Mouse (Mus musculus): ENCODE results near the gene D630045J12Rik. TPM values are rescaled to one million over a fixed set of nuclear protein-coding genes. Genes with fewer than 3 reads are reported as not detected.

Gene D630045J12Rik
- polyA plus RNA-seq (2016; fragmentation: Nextera tagmentation; extraction: Ambion mirVana): 6.9 and 8.4 TPM in 2 replicates

DNA sequence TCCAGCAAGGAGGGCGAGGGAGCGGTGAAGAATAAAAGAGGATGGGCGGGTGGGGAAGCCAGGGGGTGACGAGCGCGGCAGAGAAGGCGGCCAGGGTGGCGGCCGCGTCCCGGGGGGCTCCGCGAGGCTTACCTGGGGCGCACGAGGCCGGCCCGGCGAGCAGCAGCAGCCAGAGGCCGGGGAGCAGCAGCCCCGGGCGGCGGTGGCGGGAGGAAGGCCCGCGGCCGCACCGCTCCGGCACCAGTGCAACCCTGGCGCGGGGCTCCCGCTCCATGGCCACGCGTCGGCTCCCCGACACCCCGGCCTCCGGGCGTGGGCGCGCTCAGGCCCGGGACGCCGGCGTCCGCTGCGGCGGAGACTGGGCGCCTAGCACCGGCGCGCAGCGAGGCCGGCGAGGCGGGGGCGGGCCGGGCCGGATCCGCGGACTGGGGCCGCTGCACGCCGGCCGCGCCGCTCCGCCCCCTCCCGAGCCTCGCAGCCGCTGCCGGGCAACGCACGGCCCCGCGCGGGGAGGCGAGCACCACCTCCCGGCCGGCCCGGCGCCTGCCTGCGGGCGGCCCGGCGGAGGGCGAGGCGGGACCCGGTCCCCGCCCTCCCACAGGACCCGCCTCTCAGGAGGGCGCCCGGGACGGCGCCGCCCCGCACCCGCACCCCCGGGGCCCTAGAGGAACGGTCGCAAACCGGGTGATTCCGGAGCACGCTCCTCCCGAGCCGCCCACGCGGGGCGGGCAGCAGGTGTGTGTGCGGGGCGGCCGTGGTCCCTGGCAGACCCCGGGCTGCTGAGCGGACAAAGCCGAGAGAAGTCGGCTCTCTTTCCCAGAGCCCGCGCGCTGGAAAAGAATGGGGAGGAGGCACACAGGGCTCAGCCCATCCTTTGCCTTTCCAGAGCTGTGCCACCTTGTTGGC, at the start of gene D630045J12Rik:
D630045J12Rik (minus strand) TSS at position 274 of the 906 bp plus-strand sequence.
- no peaks in the 10 kb centered on the region for H3K36me3 ChIP-seq
- peak within 1 kb of the TSS; percentile 75 for H3K4me3 ChIP-seq
- peak; percentile 71 for DNase-seq (ENCODE audit: low spot score)
- peaks cover 6% of the 10 kb centered on the region; the same call in 1 of the 2 replicates for H3K27me3 ChIP-seq (ENCODE audit: insufficient read depth, poor library complexity, severe bottlenecking)
- no peaks in the 10 kb centered on the region for H3K9me3 ChIP-seq
- peaks cover 36% of the 10 kb centered on the region for H3K4me1 ChIP-seq (replicated peaks)
- under 1% methylated on average over 115 of the region's 118 CpGs for WGBS
- H3K27ac ChIP-seq: peak within 1 kb of the TSS; percentile 98

DNA sequence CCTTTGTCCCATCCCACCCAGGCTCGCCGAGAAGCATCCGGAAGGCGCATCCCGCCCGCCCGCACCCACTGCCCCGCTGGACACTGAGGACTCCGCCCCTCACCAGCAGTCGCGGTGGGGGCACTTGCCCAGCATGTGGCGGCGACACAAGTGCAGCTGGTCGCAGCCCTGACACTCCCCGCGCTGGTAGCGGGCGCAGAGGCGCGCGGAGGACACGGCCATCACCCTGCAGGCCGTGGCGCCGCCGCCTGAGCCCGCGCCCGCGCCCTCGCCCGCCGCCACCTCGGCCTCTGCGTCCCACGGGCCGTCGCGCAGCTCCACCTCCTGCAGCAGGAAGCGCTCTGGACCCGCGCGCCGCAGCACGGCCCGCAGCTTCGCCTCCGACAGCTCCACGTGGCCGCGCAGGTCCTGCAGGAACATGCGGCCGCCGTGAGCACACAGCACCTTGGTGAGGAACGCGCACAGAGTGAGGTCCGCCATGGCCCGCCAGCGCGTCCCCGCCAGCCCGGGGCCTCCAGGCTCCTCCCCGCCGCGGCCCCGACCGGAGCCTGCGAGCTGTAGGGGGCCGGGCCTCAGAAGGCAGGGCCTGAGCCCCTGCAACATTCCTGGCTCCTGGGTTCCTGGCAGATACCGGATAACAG, 45.1 kb upstream of the D630045J12Rik start, which contains the start of gene Zc3hav1l:
Zc3hav1l (minus strand) TSS at position 499 of the 641 bp plus-strand sequence.
- Histone ChIP-seq H3K27ac (peak within 1 kb of the TSS; percentile 100), H3K9me3 (no peaks in the 10 kb centered on the region), H3K27me3 (ENCODE audit: insufficient read depth, poor library complexity, severe bottlenecking) (no peaks in the 10 kb centered on the region), H3K36me3 (peaks cover 33% of the 10 kb centered on the region), H3K4me1 (replicated peaks) (peaks cover 20% of the 10 kb centered on the region), H3K4me3 (peak within 1 kb of the TSS; percentile 83)
- under 1% methylated on average over 70 of the region's 70 CpGs for WGBS
- peak; percentile 86 for DNase-seq (ENCODE audit: low spot score)

DNA sequence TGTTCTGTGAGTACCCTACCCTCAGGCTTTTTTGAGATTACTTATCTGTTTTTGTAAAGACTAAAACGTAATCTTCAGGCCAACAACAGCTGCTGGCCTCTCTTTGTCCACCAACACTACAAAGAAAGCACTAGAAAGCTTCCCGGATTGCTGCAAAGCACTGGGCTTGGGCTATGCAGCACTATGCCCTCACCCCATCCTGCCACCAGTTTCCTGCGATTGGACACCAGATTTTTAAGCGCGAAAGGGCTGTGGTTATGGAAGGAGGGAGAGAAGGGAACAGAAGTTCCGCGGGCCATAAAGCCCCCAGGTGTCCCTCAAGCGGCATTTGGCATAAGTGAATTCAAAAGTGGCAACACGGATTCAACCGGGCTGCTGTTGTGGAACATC, 44.4 kb upstream of the D630045J12Rik start:
- Histone ChIP-seq H3K9me3 (no peaks in the 10 kb centered on the region), H3K27ac (peak overlapping the region; percentile 100), H3K4me3 (peak overlapping the region; percentile 83), H3K27me3 (ENCODE audit: insufficient read depth, poor library complexity, severe bottlenecking) (no peaks in the 10 kb centered on the region), H3K36me3 (peaks cover 38% of the 10 kb centered on the region), H3K4me1 (replicated peaks) (peaks cover 20% of the 10 kb centered on the region)
- 1% methylated on average over 10 of the region's 10 CpGs for WGBS
- DNase-seq (ENCODE audit: low spot score): peak; percentile 68

DNA sequence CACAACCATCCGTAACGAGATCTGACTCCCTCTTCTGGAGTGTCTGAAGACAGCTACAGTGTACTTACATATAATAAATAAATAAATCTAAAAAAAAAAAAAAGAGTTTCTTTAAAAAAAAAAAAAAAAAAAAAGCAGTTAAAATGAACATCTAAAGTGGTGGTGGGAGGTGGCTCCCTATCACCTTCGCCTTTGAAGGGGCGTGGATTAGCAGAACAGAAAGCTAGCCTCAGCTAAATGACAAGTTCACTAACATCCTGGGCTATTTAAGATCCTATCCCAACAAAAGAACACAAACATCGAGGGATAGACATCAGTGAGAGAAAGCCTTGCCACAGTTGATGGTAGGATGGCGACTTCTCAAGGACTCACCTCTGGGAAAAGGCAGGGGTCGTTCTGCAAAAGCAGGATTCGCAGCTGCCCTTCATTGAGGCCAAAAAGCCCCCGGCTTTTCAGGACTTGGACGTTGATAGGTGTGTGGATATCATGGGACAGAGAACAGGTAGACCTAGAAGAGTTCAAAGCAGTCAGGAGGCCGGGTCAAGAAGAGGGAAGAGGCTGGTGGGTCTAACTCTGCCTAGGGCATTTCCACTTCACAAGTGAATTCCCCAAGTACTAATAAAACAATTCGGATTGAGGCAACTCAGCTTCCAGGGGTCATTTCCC, 43.9 kb upstream of the D630045J12Rik start:
- Histone ChIP-seq H3K9me3 (no peaks in the 10 kb centered on the region), H3K36me3 (peaks cover 43% of the 10 kb centered on the region), H3K4me1 (replicated peaks) (peaks cover 20% of the 10 kb centered on the region), H3K27ac (peak overlapping the region; percentile 100), H3K4me3 (peak overlapping the region; percentile 83), H3K27me3 (ENCODE audit: insufficient read depth, poor library complexity, severe bottlenecking) (no peaks in the 10 kb centered on the region)
- 48% methylated on average over 12 of the region's 12 CpGs for WGBS
- DNase-seq (ENCODE audit: low spot score): peak; percentile 48

DNA sequence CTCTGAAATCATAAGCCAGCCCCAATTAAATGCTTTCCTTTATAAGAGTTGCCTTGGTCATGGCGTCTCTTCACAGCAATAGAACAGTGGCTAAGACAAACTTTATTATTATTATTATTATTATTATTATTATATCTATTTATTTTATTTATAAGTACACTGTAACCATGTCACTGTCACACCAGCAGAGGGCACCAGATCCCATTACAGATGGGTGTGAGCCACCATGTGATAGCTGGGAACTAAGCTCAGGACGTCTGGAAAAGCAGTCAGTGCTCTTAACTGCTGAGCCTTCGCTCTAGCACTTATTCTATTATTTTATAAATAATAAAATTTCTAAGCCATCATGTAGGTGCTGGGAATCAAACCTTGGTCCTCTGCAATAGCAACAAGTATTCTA, 39.9 kb upstream of the D630045J12Rik start:
- no peak for DNase-seq (ENCODE audit: low spot score)
- Histone ChIP-seq H3K9me3 (no peaks in the 10 kb centered on the region), H3K27me3 (ENCODE audit: insufficient read depth, poor library complexity, severe bottlenecking) (no peaks in the 10 kb centered on the region), H3K4me1 (replicated peaks) (peaks cover 14% of the 10 kb centered on the region), H3K36me3 (peaks cover 82% of the 10 kb centered on the region), H3K27ac (no peak overlapping the region), H3K4me3 (no peak overlapping the region)
- WGBS: 56% methylated on average over 3 of the region's 3 CpGs

DNA sequence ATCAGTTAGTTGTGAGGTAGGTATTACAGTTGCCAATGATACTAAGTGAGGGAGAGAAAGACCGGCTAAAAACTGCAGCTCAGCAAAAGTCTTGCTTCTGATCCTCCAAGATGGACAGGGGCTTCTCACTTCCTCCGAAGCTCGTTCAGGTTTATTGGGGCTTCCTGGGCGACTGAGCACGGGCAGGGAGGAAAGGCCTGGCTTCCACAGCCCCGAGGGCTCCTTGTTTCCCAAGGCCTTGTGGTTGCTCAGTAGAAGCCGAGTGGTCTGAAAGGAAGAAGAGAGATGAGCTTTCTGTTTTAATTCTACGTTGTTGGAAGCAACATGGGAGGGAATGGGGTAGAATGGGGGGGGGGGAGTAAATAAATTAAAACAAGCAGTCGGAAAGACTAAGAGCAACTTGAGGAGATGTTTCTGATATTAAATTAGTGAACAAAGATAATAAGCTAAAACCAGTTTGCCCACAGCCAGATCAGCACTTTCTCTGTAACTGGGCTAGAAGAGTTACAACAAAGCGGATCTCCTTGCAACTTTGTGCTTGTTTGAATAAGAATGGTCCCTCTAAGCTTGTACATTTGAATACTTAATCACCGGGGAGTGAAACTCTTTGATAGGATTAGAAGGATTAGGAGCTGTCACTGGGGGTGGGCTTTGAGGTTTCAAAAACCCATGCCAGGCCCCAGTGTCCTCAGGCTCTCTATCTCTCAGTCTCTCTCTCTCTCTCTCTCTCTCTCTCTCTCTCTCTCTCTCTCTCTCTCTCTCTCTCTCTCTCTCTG, 39.2 kb upstream of the D630045J12Rik start:
- Histone ChIP-seq H3K9me3 (no peaks in the 10 kb centered on the region), H3K27ac (no peak overlapping the region), H3K27me3 (ENCODE audit: insufficient read depth, poor library complexity, severe bottlenecking) (no peaks in the 10 kb centered on the region), H3K4me1 (replicated peaks) (peaks cover 8% of the 10 kb centered on the region), H3K4me3 (no peak overlapping the region), H3K36me3 (peaks cover 89% of the 10 kb centered on the region)
- WGBS: 45% methylated on average over 11 of the region's 11 CpGs
- no peak for DNase-seq (ENCODE audit: low spot score)

DNA sequence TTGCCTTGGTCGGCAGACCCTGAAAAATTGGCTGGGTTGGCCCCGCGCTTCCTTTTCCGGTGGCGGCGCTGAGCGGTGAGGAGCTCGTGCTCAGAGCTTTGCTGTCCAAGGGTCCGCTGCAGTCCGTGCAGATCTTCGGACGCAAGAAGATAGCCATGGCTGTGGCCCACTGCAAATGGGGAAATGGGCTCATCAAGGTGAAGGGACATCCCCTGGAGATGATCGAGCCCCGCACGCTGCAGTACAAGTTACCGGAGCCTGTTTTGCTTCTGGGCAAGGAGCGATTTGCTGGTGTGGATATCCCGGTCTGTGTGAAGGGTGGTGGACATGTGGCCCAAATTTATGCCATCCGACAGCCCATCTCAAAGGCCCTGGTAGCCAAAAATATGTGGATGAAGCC, 30.6 kb upstream of the D630045J12Rik start:
- 98% methylated on average over 19 of the region's 19 CpGs for WGBS
- Histone ChIP-seq H3K36me3 (peaks cover 58% of the 10 kb centered on the region), H3K9me3 (peaks cover 21% of the 10 kb centered on the region), H3K4me3 (no peak overlapping the region), H3K4me1 (replicated peaks) (no peaks in the 10 kb centered on the region), H3K27ac (no peak overlapping the region), H3K27me3 (ENCODE audit: insufficient read depth, poor library complexity, severe bottlenecking) (no peaks in the 10 kb centered on the region)
- DNase-seq (ENCODE audit: low spot score): no peak

DNA sequence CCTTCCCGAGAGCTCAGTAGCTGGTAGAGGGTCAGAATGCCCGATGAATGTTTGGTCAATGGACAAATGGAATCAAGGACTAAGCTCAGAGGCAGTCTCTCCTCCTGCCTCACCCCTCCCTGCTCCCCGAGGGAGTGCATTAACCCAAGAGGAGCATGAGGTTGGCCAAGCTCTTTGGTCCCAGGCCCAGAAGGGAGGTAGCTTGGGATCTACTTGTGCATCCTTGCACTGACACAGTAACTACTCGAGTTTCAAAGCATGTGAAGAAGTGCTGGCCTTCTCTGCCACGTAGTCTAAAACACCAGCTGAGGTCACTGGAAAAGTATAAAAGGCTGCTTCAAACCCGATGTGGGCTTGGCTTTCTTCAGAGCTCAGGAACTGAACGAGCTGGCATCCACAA, 10.7 kb upstream of the D630045J12Rik start:
- 76% methylated on average over 7 of the region's 7 CpGs for WGBS

DNA sequence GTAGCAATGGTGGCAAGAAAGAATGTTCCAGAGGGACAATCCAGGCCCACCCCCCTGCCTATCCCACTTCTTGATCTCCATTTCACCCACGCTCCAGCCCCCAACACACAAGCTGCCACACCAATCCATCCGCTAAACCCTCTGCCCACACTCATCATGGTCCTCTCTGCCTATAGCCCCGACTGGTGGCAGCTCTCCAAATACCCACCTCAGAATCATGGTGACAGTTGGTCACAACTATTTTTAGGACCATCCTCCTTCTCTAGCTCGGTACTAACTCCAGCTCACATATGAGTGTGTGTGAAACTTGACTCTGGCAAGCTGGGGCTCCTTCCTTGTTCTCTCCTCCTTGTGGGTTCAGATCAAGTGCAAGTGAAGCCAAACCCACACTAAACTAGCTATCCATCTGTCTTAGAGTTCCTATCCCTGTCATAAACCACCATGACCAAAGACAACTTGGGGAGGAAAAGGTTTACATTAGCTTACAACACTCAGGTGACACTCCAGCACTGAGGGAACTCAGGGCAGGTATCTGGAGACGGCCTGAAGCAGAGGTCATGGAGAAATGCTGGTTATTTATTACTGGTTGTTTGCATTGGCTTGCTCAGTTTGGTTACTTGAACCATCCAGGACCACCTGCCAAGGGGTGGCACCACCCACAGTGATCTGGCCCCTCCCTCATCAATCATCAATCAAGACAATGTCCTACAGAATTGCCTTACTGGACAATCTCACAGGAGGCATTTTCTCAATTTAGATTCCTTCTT, 9.8 kb upstream of the D630045J12Rik start:
- H3K4me3 ChIP-seq: no peak overlapping the region
- no peaks in the 10 kb centered on the region for H3K4me1 ChIP-seq (replicated peaks)
- H3K27me3 ChIP-seq (ENCODE audit: insufficient read depth, poor library complexity, severe bottlenecking): no peaks in the 10 kb centered on the region
- H3K9me3 ChIP-seq: no peaks in the 10 kb centered on the region
- H3K36me3 ChIP-seq: no peaks in the 10 kb centered on the region
- 82% methylated on average over 5 of the region's 5 CpGs for WGBS
- no peak overlapping the region for H3K27ac ChIP-seq
- DNase-seq (ENCODE audit: low spot score): no peak

More for the DNA sequence above, 10.7 kb upstream of the D630045J12Rik start:
- no peaks in the 10 kb centered on the region for H3K27me3 ChIP-seq (ENCODE audit: insufficient read depth, poor library complexity, severe bottlenecking)
- DNase-seq (ENCODE audit: low spot score): no peak
- H3K4me1 ChIP-seq (replicated peaks): no peaks in the 10 kb centered on the region
- H3K27ac ChIP-seq: no peak overlapping the region
- no peaks in the 10 kb centered on the region for H3K36me3 ChIP-seq
- no peak overlapping the region for H3K4me3 ChIP-seq
- no peaks in the 10 kb centered on the region for H3K9me3 ChIP-seq

DNA sequence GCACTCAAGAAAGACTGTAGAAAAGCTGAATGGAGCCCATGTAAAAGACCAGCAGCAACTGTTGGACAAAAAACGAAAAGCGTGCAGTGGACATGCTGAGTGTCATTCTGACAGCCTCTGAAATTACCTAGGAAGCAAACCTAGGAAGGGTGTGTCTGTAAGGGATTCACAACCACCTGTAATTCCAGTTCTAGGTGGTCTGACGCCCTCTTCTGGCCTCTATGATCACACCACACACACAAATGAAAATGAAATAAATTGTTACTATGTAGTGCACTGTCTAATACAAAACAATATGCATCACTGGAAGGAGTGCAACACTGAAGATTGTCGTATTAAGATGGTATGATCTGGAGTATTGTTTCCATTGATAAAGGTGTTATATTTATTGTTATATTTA, 8.1 kb upstream of the D630045J12Rik start:
- H3K4me1 ChIP-seq (replicated peaks): no peaks in the 10 kb centered on the region
- H3K27ac ChIP-seq: no peak overlapping the region
- no peaks in the 10 kb centered on the region for H3K9me3 ChIP-seq

DNA sequence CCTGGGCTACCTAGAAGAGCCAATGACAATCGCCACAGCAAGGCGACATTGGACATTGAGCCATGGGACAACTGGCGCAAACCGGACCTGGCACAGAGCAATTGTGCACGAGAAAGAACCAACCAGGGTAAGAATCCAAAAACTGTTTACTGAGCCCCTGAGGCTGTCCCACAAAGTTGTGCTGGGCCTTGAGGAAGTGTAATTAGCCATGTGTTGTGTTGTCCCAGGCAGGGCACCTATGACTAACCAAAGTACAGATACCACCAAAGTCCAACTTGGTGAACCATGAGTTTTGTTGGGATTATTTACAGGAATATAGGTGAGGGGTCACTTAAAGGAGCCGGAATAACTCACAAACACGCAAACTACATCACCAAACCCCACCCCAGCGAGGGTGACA, 3.7 kb upstream of the D630045J12Rik start:
- H3K4me3 ChIP-seq: no peak overlapping the region
- H3K36me3 ChIP-seq: no peaks in the 10 kb centered on the region
- peaks cover 14% of the 10 kb centered on the region for H3K4me1 ChIP-seq (replicated peaks)
- H3K27me3 ChIP-seq (ENCODE audit: insufficient read depth, poor library complexity, severe bottlenecking): peaks cover 6% of the 10 kb centered on the region; the same call in 1 of the 2 replicates
- H3K27ac ChIP-seq: no peak overlapping the region
- WGBS: 94% methylated on average over 8 of the region's 8 CpGs
- H3K9me3 ChIP-seq: no peaks in the 10 kb centered on the region
- no peak for DNase-seq (ENCODE audit: low spot score)

More for the DNA sequence above, 8.1 kb upstream of the D630045J12Rik start:
- H3K36me3 ChIP-seq: no peaks in the 10 kb centered on the region
- DNase-seq (ENCODE audit: low spot score): no peak
- H3K27me3 ChIP-seq (ENCODE audit: insufficient read depth, poor library complexity, severe bottlenecking): no peaks in the 10 kb centered on the region
- 67% methylated on average over 4 of the region's 4 CpGs for WGBS
- no peak overlapping the region for H3K4me3 ChIP-seq
